Mouse (Mus musculus): ENCODE results near the gene Gbp5.

DNA sequence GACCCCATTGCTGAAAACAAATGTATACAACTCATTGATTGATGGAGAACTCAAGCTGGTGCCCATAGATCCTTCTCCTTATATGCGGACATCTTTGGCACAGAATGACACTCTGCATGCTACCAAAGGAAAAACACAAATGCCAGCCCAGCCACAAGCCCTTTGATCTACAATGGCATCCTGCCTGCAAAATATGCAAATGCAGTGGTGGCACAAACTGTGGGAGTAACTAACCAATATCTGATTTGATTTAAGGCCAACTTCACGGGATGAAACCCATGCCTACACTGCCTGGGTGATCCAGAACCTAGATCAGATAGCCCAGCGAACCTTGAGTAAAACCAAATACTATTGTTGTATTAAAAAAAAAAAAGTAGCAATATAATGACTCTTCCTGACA lies 52.9 kb downstream of the Gbp5 start:
- TF ChIP-seq GATA1 (IDR thresholded peaks at IDR 0.05; ENCODE audit: low read length) (no peak), TAL1 (IDR thresholded peaks at IDR 0.05; ENCODE audit: low read length) (no peak)
